Mouse (Mus musculus) T-cell, adult 2 months (primary cell): ENCODE measurements around the gene Gm10961.

Source experiments
- DNase-seq: peaks from one replicate; pipeline ENCODE4 v3.0.0; 2022; ENCODE audit warnings: low spot score

The Gm10961 gene

DNA sequence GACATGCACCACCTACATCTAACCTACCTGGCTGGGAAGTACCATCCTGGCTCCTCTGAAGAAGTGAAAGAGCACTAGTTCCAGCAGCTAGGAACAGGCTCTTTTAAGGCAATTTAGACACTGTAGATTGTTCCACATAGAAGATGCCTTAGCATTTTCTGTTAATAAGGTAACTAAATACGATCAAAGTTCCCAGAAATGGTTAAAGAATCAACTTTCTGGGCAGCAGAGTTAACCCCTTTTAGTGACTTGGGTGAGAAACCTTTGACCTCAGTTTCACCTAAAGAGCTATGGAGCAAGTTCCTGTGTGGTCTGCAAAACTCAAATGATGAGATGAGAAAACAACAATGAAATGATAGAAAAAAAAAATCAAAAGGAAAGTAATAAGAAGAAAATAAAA lies 33.5 kb downstream of the Gm10961 start:
- no peak for DNase-seq

DNA sequence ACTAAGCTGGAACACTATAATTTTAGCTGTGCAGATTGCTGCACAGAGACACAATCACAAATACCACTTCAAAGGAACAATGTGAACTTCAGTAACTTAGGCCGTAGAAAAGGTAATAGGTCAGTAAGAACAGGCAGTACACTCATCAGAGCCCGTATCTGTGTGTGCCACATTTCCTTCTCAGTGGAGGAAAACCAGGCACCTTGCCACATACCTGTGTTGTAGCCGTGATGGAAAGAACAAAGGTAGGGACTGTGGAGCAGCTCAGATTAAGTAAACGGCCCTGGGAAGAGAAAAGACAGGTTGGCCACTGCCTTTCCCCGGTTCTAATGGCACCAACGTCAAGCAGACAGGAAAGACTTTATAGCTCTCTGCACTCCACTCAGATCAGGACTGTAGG lies 36.3 kb downstream of the Gm10961 start:
- DNase-seq: no peak

DNA sequence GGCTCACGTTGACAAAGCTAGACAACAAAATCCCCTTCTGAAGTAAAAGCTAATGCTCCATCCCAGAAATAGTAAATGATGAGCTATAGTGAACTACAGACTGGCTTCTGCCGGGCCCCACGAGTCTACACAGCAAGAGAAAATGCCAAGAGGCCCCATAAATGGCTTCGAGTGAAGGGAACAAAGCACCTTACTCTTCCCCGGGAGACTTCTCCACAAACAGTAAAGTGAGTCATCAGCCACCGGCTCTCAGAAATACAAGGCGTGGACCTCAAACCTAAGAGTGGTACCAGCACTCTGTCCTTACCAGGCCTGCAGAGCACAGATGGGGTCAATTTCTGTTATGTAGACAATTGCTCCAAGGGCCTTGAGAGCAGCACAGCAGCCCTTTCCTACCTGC lies 37.7 kb downstream of the Gm10961 start:
- no peak for DNase-seq

DNA sequence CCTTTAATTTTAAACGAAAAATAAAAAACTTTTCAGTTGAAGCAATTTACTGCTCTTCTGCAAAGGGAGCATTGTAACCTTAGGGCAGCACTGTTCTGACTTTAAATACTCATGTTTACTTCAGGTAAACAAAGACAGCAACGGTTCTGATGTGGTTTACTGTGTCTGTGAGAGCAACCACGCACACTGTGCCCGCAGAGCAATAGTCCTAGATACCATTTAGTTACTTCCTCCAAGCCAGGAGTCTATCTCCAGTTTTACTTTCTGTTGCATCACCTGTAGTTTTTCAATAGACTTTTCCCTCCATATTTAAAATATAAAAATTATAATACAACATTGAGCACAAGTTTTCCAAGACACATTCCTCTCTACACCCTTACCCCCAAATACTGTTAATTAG lies 39.4 kb downstream of the Gm10961 start:
- DNase-seq: no peak

DNA sequence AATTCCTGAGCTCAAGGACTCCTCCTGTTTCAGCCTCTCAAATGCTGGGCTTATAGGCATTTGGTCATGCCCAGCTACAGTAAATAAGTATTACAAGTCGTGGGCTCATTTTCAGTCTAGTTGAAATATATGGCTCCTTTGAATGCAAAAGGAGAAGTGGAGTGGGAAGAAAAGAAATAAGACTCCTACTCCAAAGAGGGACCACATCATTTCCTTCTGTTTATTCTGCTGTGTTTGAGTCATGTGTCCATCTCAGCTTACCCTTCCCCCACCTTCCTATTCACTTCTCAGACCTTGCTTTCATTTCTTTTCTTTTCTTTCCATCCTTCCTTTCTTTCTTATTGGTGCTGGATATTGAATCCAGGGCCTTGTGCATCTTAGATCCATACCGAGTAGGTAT lies 40.4 kb downstream of the Gm10961 start:
- no peak for DNase-seq

DNA sequence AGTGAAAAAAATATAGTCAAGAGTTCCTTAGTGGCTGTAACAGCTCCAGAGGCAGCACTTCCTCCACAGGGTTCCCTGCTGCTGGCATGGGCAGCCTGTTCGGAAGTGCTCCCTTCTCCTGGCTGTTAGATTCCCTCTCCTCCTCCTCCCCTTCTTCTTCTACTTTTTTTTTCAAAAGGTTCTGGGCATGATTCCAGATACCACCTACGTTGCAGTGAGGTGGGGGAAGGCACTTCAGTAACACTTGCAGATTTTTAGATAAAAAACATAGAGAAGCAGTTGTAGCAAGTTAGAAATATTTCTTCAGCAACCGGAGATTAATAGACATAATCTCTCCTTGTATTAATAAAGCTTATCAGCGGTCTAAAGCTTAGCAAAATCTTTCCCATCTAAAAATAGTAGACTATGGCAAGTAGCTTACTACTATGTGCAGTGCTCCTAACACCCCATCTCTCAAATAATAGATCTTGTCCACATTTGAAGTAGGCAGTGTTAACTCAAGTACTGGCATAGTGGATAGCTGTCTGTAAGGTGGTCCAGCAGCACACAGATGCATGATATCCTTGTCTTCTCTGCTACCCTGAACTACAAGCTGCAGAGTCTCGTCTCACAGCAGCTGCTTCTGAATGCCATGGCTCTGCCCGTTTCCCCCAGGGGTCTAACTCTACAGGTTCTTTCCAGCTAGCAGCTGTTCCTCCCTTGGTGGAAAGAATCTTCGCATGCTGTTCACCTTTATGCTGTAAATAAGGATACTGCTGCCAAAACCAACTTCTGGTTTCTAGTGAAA lies 49.9 kb downstream of the Gm10961 start:
- DNase-seq: no peak
